In genomic region chr2:33208134-33208533, GRCm38 (mm10) we compare ENCODE assay signal across 22 mouse cellular contexts.
"Had no signal": no experiment of that assay in that cellular context is flagged by ENCODE, and none has a peak within 500 bp of the region (broad histone marks: within the 10 kb centered on the region; RNA-seq: fewer than 3 reads in every experiment).

No protein-coding gene starts in this region.

- H3K9me3 ChIP-seq: limb, embryonic 12.5 days; limb, embryonic 15.5 days; lung, embryonic 15.5 days; midbrain, embryonic 12.5 days; midbrain, embryonic 15.5 days; neural tube, embryonic 12.5 days; neural tube, embryonic 15.5 days had no signal

- H3K4me2 ChIP-seq: limb, embryonic 12.5 days; limb, embryonic 15.5 days; liver, embryonic 11.5 days; lung, embryonic 15.5 days; midbrain, embryonic 12.5 days; midbrain, embryonic 15.5 days; neural tube, embryonic 12.5 days; neural tube, embryonic 15.5 days had no signal

- DNase-seq: kidney, postnatal 10 days; kidney, postnatal 36 days; left cerebral cortex, postnatal 4 days; liver, postnatal 0 days; lung, postnatal 14 days; lung, postnatal 4 days; right cerebral cortex, adult 18-20 months; right cerebral cortex, postnatal 14 days; right cerebral cortex, postnatal 4 days; thymus, adult 2 months; thymus, postnatal 14 days; thymus, postnatal 4 days had no signal

- H3K27me3 ChIP-seq: limb, embryonic 12.5 days; limb, embryonic 15.5 days; lung, embryonic 15.5 days; midbrain, embryonic 12.5 days; midbrain, embryonic 15.5 days; neural tube, embryonic 12.5 days; neural tube, embryonic 15.5 days had no signal

- H3K27ac ChIP-seq: limb, embryonic 12.5 days; limb, embryonic 15.5 days; liver, embryonic 14.5 days; lung, embryonic 15.5 days; midbrain, embryonic 12.5 days; midbrain, embryonic 15.5 days; neural tube, embryonic 12.5 days; neural tube, embryonic 15.5 days; stomach, postnatal 0 days had no signal

- H3K9ac ChIP-seq: limb, embryonic 12.5 days; limb, embryonic 15.5 days; liver, embryonic 14.5 days; liver, postnatal 0 days; lung, embryonic 15.5 days; midbrain, embryonic 12.5 days; midbrain, embryonic 15.5 days; neural tube, embryonic 12.5 days; neural tube, embryonic 15.5 days had no signal

- H3K36me3 ChIP-seq: limb, embryonic 12.5 days; limb, embryonic 15.5 days; lung, embryonic 15.5 days; midbrain, embryonic 12.5 days; midbrain, embryonic 15.5 days; neural tube, embryonic 12.5 days; neural tube, embryonic 15.5 days had no signal

- H3K4me3 ChIP-seq: limb, embryonic 12.5 days; limb, embryonic 15.5 days; lung, embryonic 15.5 days; midbrain, embryonic 12.5 days; midbrain, embryonic 15.5 days; neural tube, embryonic 12.5 days; neural tube, embryonic 15.5 days had no signal

- ATAC-seq: liver, postnatal 0 days; midbrain, embryonic 15.5 days had no signal
